Comparison of ENCODE assay signal across 9 mouse cellular contexts in genomic region chr4:119809245-119809644, GRCm38 (mm10).
DNase-seq lines count a peak whose midpoint lies in the region; ATAC-seq and TF ChIP-seq lines count a peak whose summit lies in the region.
"Had no signal": no experiment of that assay in that cellular context is flagged by ENCODE, and none has a peak within 500 bp of the region (broad histone marks: within the 10 kb centered on the region; RNA-seq: fewer than 3 reads in every experiment).

No protein-coding gene starts in this region.

- no peak for ATAC-seq in liver, embryonic 12.5 days
- 0 out of 2 replicates have a peak, but pooled peaks have one; percentile 36 for ATAC-seq in heart, postnatal 0 days (ENCODE audit: insufficient read depth, low read depth)

- 51% methylated on average over 5 of the region's 5 CpGs for WGBS in liver, adult 2 months
- WGBS in liver, embryonic 12.5 days (ENCODE audit: insufficient replicate concordance): 41% methylated on average over 5 of the region's 5 CpGs
- WGBS in heart, postnatal 0 days: 31% methylated on average over 5 of the region's 5 CpGs

- TF ChIP-seq EP300 in heart, postnatal 0 days (IDR thresholded peaks at IDR 0.05; ENCODE audit: low read depth): no peak

- H3K4me1 ChIP-seq in liver, adult 2 months (ENCODE audit: control insufficient read depth, insufficient read depth, low read length): no peaks in the 10 kb centered on the region
- peaks cover 15% of the 10 kb centered on the region for H3K4me1 ChIP-seq in liver, embryonic 12.5 days
- H3K4me1 ChIP-seq in heart, postnatal 0 days (ENCODE audit: control insufficient read depth, insufficient read depth): peaks cover 12% of the 10 kb centered on the region; the same call in 1 of the 2 replicates

- peak; percentile 36 for DNase-seq in adrenal gland, postnatal 14 days
- DNase-seq in adrenal gland, adult 8-10 months: no peak
- DNase-seq in liver, adult 2 months (ENCODE audit: extremely low read depth, low read depth, low spot score): peak; percentile 30
- DNase-seq in c-Kit-positive CD71-positive TER-119-positive erythroid progenitor cells, embryonic 14.5 days (ENCODE audit: low spot score): peak; percentile 18
- peak; percentile 43 for DNase-seq in heart, postnatal 0 days (ENCODE audit: low spot score)
- peak; percentile 47 for DNase-seq in retina, postnatal 7 days (ENCODE audit: low read depth, low spot score)
- no peak for DNase-seq in adrenal gland, postnatal 36 days

- H3K36me3 ChIP-seq in liver, adult 2 months (ENCODE audit: control insufficient read depth, insufficient read depth, low read length): no peaks in the 10 kb centered on the region
- no peaks in the 10 kb centered on the region for H3K36me3 ChIP-seq in liver, embryonic 12.5 days
- H3K36me3 ChIP-seq in heart, postnatal 0 days (replicated peaks; ENCODE audit: control insufficient read depth, insufficient read depth, low read length): no peaks in the 10 kb centered on the region

- no peaks in the 10 kb centered on the region for H3K79me2 ChIP-seq in liver, adult 2 months (ENCODE audit: control insufficient read depth, insufficient read depth, low read length)

- no peak overlapping the region for H3K4me3 ChIP-seq in liver, adult 2 months (ENCODE audit: insufficient read depth, low read depth, low read length)
- no peak overlapping the region for H3K4me3 ChIP-seq in liver, embryonic 12.5 days
- H3K4me3 ChIP-seq in heart, postnatal 0 days (ENCODE audit: low read depth, low read length): no peak overlapping the region
- H3K4me3 ChIP-seq: myocyte had no signal

- no peak overlapping the region for H3K27ac ChIP-seq in liver, adult 2 months (replicated peaks; ENCODE audit: insufficient read depth, low read depth, low read length)
- no peak overlapping the region for H3K27ac ChIP-seq in liver, embryonic 12.5 days
- no peak overlapping the region for H3K27ac ChIP-seq in heart, postnatal 0 days (ENCODE audit: low read depth)

- 0 out of 2 replicates have a peak, but pooled peaks cover 2% of the 10 kb centered on the region for H3K27me3 ChIP-seq in liver, adult 2 months (ENCODE audit: control insufficient read depth, insufficient read depth, low read length)
- peaks cover 31% of the 10 kb centered on the region for H3K27me3 ChIP-seq in liver, embryonic 12.5 days (replicated peaks)
- H3K27me3 ChIP-seq in heart, postnatal 0 days (ENCODE audit: control insufficient read depth, insufficient read depth, low read length): no peaks in the 10 kb centered on the region

- no peak overlapping the region for H3K9ac ChIP-seq in liver, adult 2 months (ENCODE audit: low read depth, low read length)
- H3K9ac ChIP-seq in liver, embryonic 12.5 days: no peak overlapping the region
- H3K9ac ChIP-seq in heart, postnatal 0 days (replicated peaks; ENCODE audit: low read depth, low read length): no peak overlapping the region

- H3K9me3 ChIP-seq in liver, embryonic 12.5 days (replicated peaks): no peaks in the 10 kb centered on the region
- H3K9me3 ChIP-seq in heart, postnatal 0 days (replicated peaks; ENCODE audit: control insufficient read depth, low read length): no peaks in the 10 kb centered on the region

- no peak overlapping the region for H3K4me2 ChIP-seq in liver, embryonic 12.5 days
- no peak overlapping the region for H3K4me2 ChIP-seq in heart, postnatal 0 days (ENCODE audit: low read depth, low read length)

- 0 out of 2 replicates have a peak, but pooled peaks have one; percentile 9 for TF ChIP-seq CTCF in liver, adult 2 months (IDR thresholded peaks at IDR 0.05; ENCODE audit: low read depth, low read length)
- TF ChIP-seq CTCF in heart, postnatal 0 days (IDR thresholded peaks at IDR 0.05; ENCODE audit: low read depth): peak; percentile 78

- TF ChIP-seq POLR2A in liver, adult 2 months (IDR thresholded peaks at IDR 0.05; ENCODE audit: extremely low read depth, insufficient read depth, low read length): no peak

Comparison
In these comparisons a context has a peak if more than half of its experiments do, and no peak if none do; other contexts are left out.
1. DNase-seq: peak in adrenal gland, postnatal 14 days (single experiment), liver, adult 2 months (single experiment), c-Kit-positive CD71-positive TER-119-positive erythroid progenitor cells, embryonic 14.5 days (single experiment), heart, postnatal 0 days (single experiment) and retina, postnatal 7 days (single experiment); none in adrenal gland, adult 8-10 months (single experiment) and adrenal gland, postnatal 36 days (0 of 2).